Mouse (Mus musculus) embryonic facial prominence, embryonic 14.5 days (tissue): ENCODE measurements around the gene Abl2. TPM values are rescaled to one million over a fixed set of nuclear protein-coding genes. Genes with fewer than 3 reads are reported as not detected.

Experiments used
- ATAC-seq: fragments of 200-750 bp; cut with Nextera tagmentation; 2 replicates; pipeline ENCODE4 v1.8.0; 2017; ENCODE audit warnings: low read depth, moderate number of reproducible peaks, moderate TSS enrichment
- DNase-seq: peaks from one replicate; pipeline ENCODE4 v3.0.0-alpha.2; 2015; ENCODE audit warnings: low spot score
- H3K27ac ChIP-seq: fragments of 300-500 bp; sonication (generic); replicated peaks from 2 replicates; pipeline ENCODE4 v1.5.1; 2014; ENCODE audit warnings: low read depth, mild to moderate bottlenecking, low read length, moderate library complexity
- H3K27me3 ChIP-seq: fragments of 300-500 bp; sonication (generic); replicated peaks from 2 replicates; pipeline ENCODE4 v1.6.1; 2014; ENCODE audit warnings: low read length; ENCODE audit not compliant: control insufficient read depth, insufficient read depth
- H3K36me3 ChIP-seq: fragments of 300-500 bp; sonication (generic); 2 replicates; pipeline ENCODE4 v1.6.1; 2014; ENCODE audit warnings: low read length, mixed read lengths; ENCODE audit not compliant: control insufficient read depth, insufficient read depth
- H3K4me1 ChIP-seq: fragments of 300-500 bp; sonication (generic); 2 replicates; pipeline ENCODE4 v1.6.1; 2014; ENCODE audit warnings: antibody characterized with exemption, low read length; ENCODE audit not compliant: control insufficient read depth, insufficient read depth
- H3K4me2 ChIP-seq: fragments of 300-500 bp; sonication (generic); 2 replicates; pipeline ENCODE4 v1.6.1; 2014; ENCODE audit warnings: low read depth, mild to moderate bottlenecking, low read length, moderate library complexity, mixed read lengths
- H3K4me3 ChIP-seq: fragments of 300-500 bp; sonication (generic); 2 replicates; pipeline ENCODE4 v1.5.1; 2014; ENCODE audit warnings: low read depth, mild to moderate bottlenecking, low read length
- H3K9ac ChIP-seq: fragments of 300-500 bp; sonication (generic); 2 replicates; pipeline ENCODE4 v1.6.1; 2014; ENCODE audit warnings: low read depth, mild to moderate bottlenecking, low read length, moderate library complexity, mixed read lengths
- H3K9me3 ChIP-seq: fragments of 300-500 bp; sonication (generic); 2 replicates; pipeline ENCODE4 v1.6.1; 2016; ENCODE audit warnings: low read length; ENCODE audit not compliant: control insufficient read depth
- WGBS: fragments of 180-500 bp; shearing (Covaris S2); extraction: QIAGEN DNeasy Blood & Tissue Kit; methylation state at CpG from one replicate; pipeline ENCODE4 v1.1.7; 2014; 5-methylcytosine and 5-hydroxymethylcytosine counted together
- polyA plus RNA-seq: library from polyadenylated mRNA; unstranded; fragments of >200 nt; fragmentation: Nextera tagmentation; extraction: Ambion mirVana; gene quantifications from 2 replicates; pipeline ENCODE4 v1.2.1, GENCODE M21; 2014

The Abl2 gene
- polyA plus RNA-seq, 1 experiment from 2014 or later = 5.4 TPM

- no peak for DNase-seq
- no peak overlapping the region for H3K27ac ChIP-seq
- H3K4me1 ChIP-seq = no peaks in the 10 kb centered on the region
- ATAC-seq = no peak
- no peaks in the 10 kb centered on the region for H3K27me3 ChIP-seq
- H3K4me2 ChIP-seq = no peak overlapping the region
- H3K4me3 ChIP-seq = no peak overlapping the region
- H3K9me3 ChIP-seq = no peaks in the 10 kb centered on the region
- peaks cover 79% of the 10 kb centered on the region for H3K36me3 ChIP-seq
- no peak overlapping the region for H3K9ac ChIP-seq
Measured at GRCm38 (mm10) chr1:156630965-156631364, 72.4 kb downstream of the Abl2 start.

DNA sequence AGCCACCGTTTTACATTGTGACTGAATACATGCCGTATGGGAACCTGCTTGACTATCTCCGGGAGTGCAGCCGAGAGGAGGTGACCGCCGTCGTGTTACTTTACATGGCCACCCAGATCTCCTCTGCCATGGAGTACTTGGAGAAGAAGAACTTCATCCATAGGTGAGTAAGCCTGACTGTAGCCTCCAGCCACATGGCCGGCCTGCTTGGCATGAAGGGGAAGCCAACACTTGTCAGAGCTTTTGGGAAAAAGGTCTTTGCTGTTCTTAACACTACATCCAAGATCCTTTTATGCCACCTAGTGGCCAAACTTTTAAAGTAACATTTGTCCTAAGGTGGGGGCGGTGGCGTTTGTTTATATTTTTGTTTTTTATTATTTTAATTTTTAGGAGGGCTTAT lies 74.5 kb downstream of the Abl2 start:
- no peak overlapping the region for H3K27ac ChIP-seq
- no peaks in the 10 kb centered on the region for H3K9me3 ChIP-seq
- H3K4me2 ChIP-seq = no peak overlapping the region
- 79% methylated on average over 10 of the region's 10 CpGs for WGBS
- no peak overlapping the region for H3K9ac ChIP-seq
- no peaks in the 10 kb centered on the region for H3K27me3 ChIP-seq
- H3K36me3 ChIP-seq = peaks cover 76% of the 10 kb centered on the region
- H3K4me1 ChIP-seq = no peaks in the 10 kb centered on the region
- H3K4me3 ChIP-seq = no peak overlapping the region
- DNase-seq (peak; percentile 83), ATAC-seq (peak; percentile 44; the same call in 1 of the 2 replicates)

DNA sequence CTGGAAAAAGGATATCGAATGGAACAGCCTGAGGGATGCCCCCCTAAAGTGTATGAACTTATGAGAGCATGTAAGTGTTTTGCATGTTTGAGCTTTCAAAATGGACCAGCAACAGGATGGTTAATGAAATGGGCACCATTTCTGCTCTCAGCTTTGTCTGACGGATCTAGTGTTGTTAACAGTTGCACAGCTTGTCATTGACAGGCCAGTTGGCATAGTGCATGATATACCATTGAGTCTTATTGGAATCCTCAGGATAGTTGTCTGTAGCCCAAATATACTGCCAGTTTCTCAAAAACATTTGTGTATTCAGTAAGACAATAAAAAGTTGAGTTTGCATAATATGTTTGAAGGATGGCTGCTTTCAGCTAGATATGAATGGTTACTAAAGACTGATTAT lies 76.6 kb downstream of the Abl2 start:
- H3K9me3 ChIP-seq = no peaks in the 10 kb centered on the region
- 80% methylated on average over 2 of the region's 2 CpGs for WGBS
- no peaks in the 10 kb centered on the region for H3K27me3 ChIP-seq
- H3K4me2 ChIP-seq = no peak overlapping the region
- ATAC-seq (no peak), DNase-seq (no peak)
- peaks cover 70% of the 10 kb centered on the region for H3K36me3 ChIP-seq
- no peak overlapping the region for H3K4me3 ChIP-seq
- no peak overlapping the region for H3K27ac ChIP-seq
- no peak overlapping the region for H3K9ac ChIP-seq
- no peaks in the 10 kb centered on the region for H3K4me1 ChIP-seq

DNA sequence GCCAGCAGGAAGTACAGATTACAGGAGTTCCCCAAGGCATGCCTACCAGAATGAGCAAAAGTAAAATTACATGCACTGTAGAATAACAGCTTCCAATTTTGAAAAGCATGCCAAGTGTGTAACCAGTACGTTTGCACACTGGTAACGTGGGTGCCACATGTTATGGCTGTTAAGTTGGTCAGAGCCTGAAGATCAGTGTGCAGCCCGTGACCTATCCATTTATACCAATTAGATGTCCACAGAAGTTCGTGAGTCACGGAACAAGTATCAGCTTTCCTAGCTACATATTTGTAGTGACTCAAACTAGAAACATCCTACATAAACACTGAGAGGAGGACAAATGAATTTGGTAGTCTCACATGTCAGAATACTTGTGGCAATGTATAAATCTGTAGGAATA lies 80.9 kb downstream of the Abl2 start:
- H3K4me3 ChIP-seq = no peak overlapping the region
- H3K4me1 ChIP-seq = peaks cover 10% of the 10 kb centered on the region; the same call in 1 of the 2 replicates
- no peaks in the 10 kb centered on the region for H3K9me3 ChIP-seq
- H3K27me3 ChIP-seq = no peaks in the 10 kb centered on the region
- ATAC-seq = no peak
- H3K4me2 ChIP-seq = no peak overlapping the region
- H3K9ac ChIP-seq = no peak overlapping the region
- 68% methylated on average over 5 of the region's 5 CpGs for WGBS
- no peak overlapping the region for H3K27ac ChIP-seq
- peaks cover 60% of the 10 kb centered on the region for H3K36me3 ChIP-seq
- DNase-seq = no peak

DNA sequence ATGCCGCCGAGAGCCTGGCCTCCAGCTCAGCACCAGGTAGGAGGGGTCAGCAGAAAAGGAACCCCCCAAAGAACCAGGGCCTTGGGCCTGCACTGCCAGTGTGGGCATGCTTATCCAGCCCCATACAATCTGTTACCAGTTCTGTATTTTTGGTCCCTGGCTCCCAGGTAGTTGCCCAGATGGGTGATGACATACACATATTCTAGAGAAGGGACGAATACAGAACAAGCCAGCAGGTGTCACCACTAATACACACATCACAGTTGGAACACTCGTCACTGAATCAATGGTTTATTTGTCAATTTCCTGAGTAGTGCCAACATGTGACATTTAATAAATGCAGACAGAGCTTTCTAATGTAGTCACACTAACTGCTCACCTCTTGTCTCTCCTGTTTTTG lies 82.0 kb downstream of the Abl2 start:
- WGBS = 74% methylated on average over 4 of the region's 4 CpGs

GRCm38 (mm10) chr1:156641808-156642207 lies 83.2 kb downstream of the Abl2 start:
- WGBS = 81% methylated on average over 10 of the region's 10 CpGs

More for the DNA sequence above, 82.0 kb downstream of the Abl2 start:
- H3K4me1 ChIP-seq = peaks cover 13% of the 10 kb centered on the region; the same call in 1 of the 2 replicates
- H3K36me3 ChIP-seq = peaks cover 48% of the 10 kb centered on the region
- DNase-seq (no peak), ATAC-seq (no peak)
- H3K27me3 ChIP-seq = no peaks in the 10 kb centered on the region
- H3K27ac ChIP-seq = no peak overlapping the region
- H3K4me3 ChIP-seq = no peak overlapping the region
- H3K4me2 ChIP-seq = no peak overlapping the region
- no peaks in the 10 kb centered on the region for H3K9me3 ChIP-seq
- H3K9ac ChIP-seq = no peak overlapping the region

DNA sequence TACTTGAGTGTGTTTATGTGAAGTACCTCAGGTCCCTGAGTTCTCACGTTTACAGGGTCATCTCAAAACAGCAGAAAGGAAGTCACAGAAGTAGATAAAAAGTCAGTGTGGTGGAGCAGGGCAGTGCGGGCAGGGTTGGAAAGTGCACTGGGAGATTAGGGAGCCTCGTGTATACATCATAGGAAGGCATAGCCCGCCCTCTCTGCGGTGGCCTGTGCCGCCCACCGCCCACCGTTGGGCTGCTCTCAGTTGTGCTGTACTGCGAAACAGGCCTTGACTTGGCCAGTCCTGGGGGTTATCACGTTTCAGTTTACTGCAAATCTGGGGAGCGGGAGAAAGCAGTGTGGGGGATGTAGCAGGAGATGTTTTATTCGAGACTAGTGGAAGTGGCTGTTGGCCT lies 84.2 kb downstream of the Abl2 start:
- Histone ChIP-seq H3K9me3 (no peaks in the 10 kb centered on the region), H3K9ac (no peak overlapping the region), H3K4me3 (no peak overlapping the region), H3K4me1 (peaks cover 13% of the 10 kb centered on the region; the same call in 1 of the 2 replicates), H3K27ac (0 out of 2 replicates have a peak overlapping the region, but pooled peaks have one; percentile 6), H3K4me2 (no peak overlapping the region), H3K36me3 (peaks cover 44% of the 10 kb centered on the region), H3K27me3 (no peaks in the 10 kb centered on the region)
- WGBS = 48% methylated on average over 11 of the region's 12 CpGs
- peak; percentile 23; the same call in 1 of the 2 replicates for ATAC-seq
- DNase-seq = no peak

More at GRCm38 (mm10) chr1:156641808-156642207, 83.2 kb downstream of the Abl2 start:
- H3K9me3 ChIP-seq = no peaks in the 10 kb centered on the region
- H3K27me3 ChIP-seq = no peaks in the 10 kb centered on the region
- H3K9ac ChIP-seq = no peak overlapping the region
- no peak overlapping the region for H3K4me3 ChIP-seq
- H3K27ac ChIP-seq = no peak overlapping the region
- no peak for DNase-seq
- H3K4me1 ChIP-seq = peaks cover 13% of the 10 kb centered on the region; the same call in 1 of the 2 replicates
- no peak overlapping the region for H3K4me2 ChIP-seq
- peaks cover 41% of the 10 kb centered on the region for H3K36me3 ChIP-seq
- no peak for ATAC-seq

DNA sequence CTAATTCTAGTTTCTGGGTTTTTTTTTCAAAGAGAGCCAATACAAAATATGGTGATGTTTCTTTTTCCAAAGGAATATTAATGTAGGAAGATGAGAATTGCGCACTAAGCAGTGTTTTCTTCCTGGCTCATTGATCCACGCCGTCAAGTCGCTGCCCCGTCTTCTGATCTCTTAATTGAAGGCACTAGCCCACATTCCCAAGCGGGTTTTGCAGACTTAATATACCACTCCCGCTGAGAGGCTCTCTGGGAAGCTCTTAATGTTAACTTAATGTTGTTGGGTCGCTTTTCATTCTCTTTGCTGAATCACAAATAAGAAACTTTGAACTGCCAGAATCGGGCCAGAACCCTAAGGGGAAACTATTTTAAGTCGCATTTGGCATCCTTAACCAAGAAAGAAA lies 85.5 kb downstream of the Abl2 start:
- Histone ChIP-seq H3K9ac (no peak overlapping the region), H3K4me1 (peaks cover 13% of the 10 kb centered on the region; the same call in 1 of the 2 replicates), H3K36me3 (peaks cover 52% of the 10 kb centered on the region), H3K4me2 (no peak overlapping the region), H3K27me3 (no peaks in the 10 kb centered on the region), H3K9me3 (no peaks in the 10 kb centered on the region), H3K4me3 (no peak overlapping the region), H3K27ac (peak overlapping the region; percentile 21; the same call in 1 of the 2 replicates)
- DNase-seq (peak; percentile 48), ATAC-seq (no peak)
- 44% methylated on average over 10 of the region's 10 CpGs for WGBS

DNA sequence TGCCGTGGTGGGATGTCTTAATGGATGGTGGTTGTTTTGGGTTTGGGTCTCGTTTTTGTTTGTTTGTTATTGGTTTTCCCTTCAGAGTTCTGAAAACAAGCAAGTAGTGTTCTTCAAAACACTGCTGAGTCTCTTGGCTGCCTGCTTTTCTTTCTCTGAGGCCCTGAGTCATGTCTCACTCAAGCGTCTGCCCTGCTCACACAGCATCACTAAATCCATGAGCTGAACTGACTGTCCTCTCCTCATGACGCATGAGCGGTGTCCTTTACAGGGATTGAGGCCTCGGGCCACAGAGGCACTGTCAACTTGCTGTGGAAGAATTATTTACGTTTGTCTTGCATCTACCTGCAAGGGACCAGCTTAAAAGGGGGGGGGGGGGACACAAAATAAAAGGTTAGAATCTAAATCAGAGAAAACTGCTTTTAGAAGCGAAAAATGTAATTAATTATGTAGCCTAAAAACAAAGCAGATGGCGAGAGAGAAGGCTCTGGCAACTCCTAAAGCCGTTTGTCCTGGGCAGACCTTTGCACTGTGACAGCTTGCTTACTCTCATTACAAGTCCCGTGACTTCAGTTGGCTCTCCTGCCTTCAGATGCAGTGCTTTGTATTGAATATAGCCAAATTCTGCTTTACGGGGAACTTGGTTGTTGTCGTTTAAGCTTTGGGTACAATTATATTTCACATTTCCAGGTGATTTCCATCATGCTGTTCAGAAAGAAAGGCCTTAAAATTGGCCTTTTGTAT lies 86.4 kb downstream of the Abl2 start:
- H3K4me3 ChIP-seq = no peak overlapping the region
- 59% methylated on average over 13 of the region's 13 CpGs for WGBS
- H3K4me1 ChIP-seq = peaks cover 13% of the 10 kb centered on the region; the same call in 1 of the 2 replicates
- peaks cover 50% of the 10 kb centered on the region for H3K36me3 ChIP-seq
- no peak overlapping the region for H3K4me2 ChIP-seq
- no peaks in the 10 kb centered on the region for H3K9me3 ChIP-seq
- H3K9ac ChIP-seq = no peak overlapping the region
- DNase-seq (no peak), ATAC-seq (no peak)
- H3K27ac ChIP-seq = peak overlapping the region; percentile 21; the same call in 1 of the 2 replicates
- no peaks in the 10 kb centered on the region for H3K27me3 ChIP-seq
